Mouse (Mus musculus) stomach, embryonic 16.5 days (tissue): ENCODE measurements at regions not wholly inside any gene's neighbourhood (a gene's known extent, or its start where the extent isn't known, plus 50 kb on each side); places are given as distances from the start of the nearest gene placed in this dataset.

Experiments used
- ATAC-seq: fragments of 200-750 bp; cut with Nextera tagmentation; 2 replicates; pipeline ENCODE4 v1.8.0; 2017; ENCODE audit warnings: moderate number of reproducible peaks, moderate TSS enrichment; ENCODE audit not compliant: insufficient read depth, low FRiP score
- H3K27ac ChIP-seq: fragments of 300-500 bp; sonication (generic); 2 replicates; pipeline ENCODE4 v1.5.1; 2014; ENCODE audit warnings: low read length
- H3K27me3 ChIP-seq: fragments of 300-500 bp; sonication (generic); 2 replicates; pipeline ENCODE4 v1.6.1; 2014; ENCODE audit warnings: low read length, control low read depth, mixed read lengths; ENCODE audit not compliant: control insufficient read depth, insufficient read depth
- H3K36me3 ChIP-seq: fragments of 300-500 bp; sonication (generic); 2 replicates; pipeline ENCODE4 v1.6.1; 2014; ENCODE audit warnings: low read length; ENCODE audit not compliant: control insufficient read depth, insufficient read depth
- H3K4me1 ChIP-seq: fragments of 300-500 bp; sonication (generic); 2 replicates; pipeline ENCODE4 v1.6.1; 2014; ENCODE audit warnings: low read length, control low read depth, mixed read lengths; ENCODE audit not compliant: control insufficient read depth, insufficient read depth
- H3K4me2 ChIP-seq: fragments of 300-500 bp; sonication (generic); 2 replicates; pipeline ENCODE4 v1.6.1; 2014; ENCODE audit warnings: low read depth, low read length, mixed read lengths
- H3K4me3 ChIP-seq: fragments of 300-500 bp; sonication (generic); replicated peaks from 2 replicates; pipeline ENCODE4 v1.5.1; 2014; ENCODE audit warnings: mild to moderate bottlenecking, low read length
- H3K9ac ChIP-seq: fragments of 300-500 bp; sonication (generic); 2 replicates; pipeline ENCODE4 v1.6.1; 2014; ENCODE audit warnings: low read length
- H3K9me3 ChIP-seq: fragments of 300-500 bp; sonication (generic); replicated peaks from 2 replicates; pipeline ENCODE4 v1.6.1; 2016; ENCODE audit warnings: low read length, control low read depth; ENCODE audit not compliant: control insufficient read depth
- WGBS: fragments of 180-500 bp; shearing (Covaris S2); extraction: QIAGEN DNeasy Blood & Tissue Kit; methylation state at CpG from one replicate; pipeline ENCODE4 v1.1.7; 2014; 5-methylcytosine and 5-hydroxymethylcytosine counted together

GRCm38 (mm10) chr8:76183836-76184235, 715.4 kb upstream of the Nr3c2 start:
- H3K4me1 ChIP-seq: no peaks in the 10 kb centered on the region
- H3K27me3 ChIP-seq: no peaks in the 10 kb centered on the region
- no peak overlapping the region for H3K4me2 ChIP-seq
- H3K27ac ChIP-seq: no peak overlapping the region
- no peaks in the 10 kb centered on the region for H3K36me3 ChIP-seq
- H3K9ac ChIP-seq: no peak overlapping the region
- no peak overlapping the region for H3K4me3 ChIP-seq
- no peak for ATAC-seq
- H3K9me3 ChIP-seq: no peaks in the 10 kb centered on the region

GRCm38 (mm10) chr8:76187293-76187692, 711.9 kb upstream of the Nr3c2 start:
- Histone ChIP-seq H3K4me3 (no peak overlapping the region), H3K4me2 (no peak overlapping the region), H3K27me3 (no peaks in the 10 kb centered on the region), H3K27ac (no peak overlapping the region), H3K36me3 (no peaks in the 10 kb centered on the region), H3K4me1 (no peaks in the 10 kb centered on the region), H3K9ac (no peak overlapping the region), H3K9me3 (no peaks in the 10 kb centered on the region)
- WGBS: 73% methylated on average over 5 of the region's 5 CpGs
- no peak for ATAC-seq

GRCm38 (mm10) chr8:76211891-76212290, 687.4 kb upstream of the Nr3c2 start:
- WGBS: 81% methylated on average over 4 of the region's 4 CpGs
- H3K9ac ChIP-seq: no peak overlapping the region
- no peaks in the 10 kb centered on the region for H3K27me3 ChIP-seq
- ATAC-seq: no peak
- no peak overlapping the region for H3K27ac ChIP-seq
- H3K4me1 ChIP-seq: no peaks in the 10 kb centered on the region
- H3K9me3 ChIP-seq: no peaks in the 10 kb centered on the region
- no peak overlapping the region for H3K4me2 ChIP-seq
- no peak overlapping the region for H3K4me3 ChIP-seq
- no peaks in the 10 kb centered on the region for H3K36me3 ChIP-seq

GRCm38 (mm10) chr8:76217819-76218580, 681.2 kb upstream of the Nr3c2 start:
- no peaks in the 10 kb centered on the region for H3K4me1 ChIP-seq
- no peak overlapping the region for H3K4me2 ChIP-seq
- no peak overlapping the region for H3K9ac ChIP-seq
- H3K36me3 ChIP-seq: no peaks in the 10 kb centered on the region
- no peak overlapping the region for H3K4me3 ChIP-seq
- ATAC-seq: no peak
- WGBS: 62% methylated on average over 4 of the region's 4 CpGs
- H3K9me3 ChIP-seq: no peaks in the 10 kb centered on the region
- no peak overlapping the region for H3K27ac ChIP-seq
- H3K27me3 ChIP-seq: no peaks in the 10 kb centered on the region

- Histone ChIP-seq H3K9ac (no peak overlapping the region), H3K4me2 (no peak overlapping the region), H3K27me3 (no peaks in the 10 kb centered on the region), H3K4me1 (no peaks in the 10 kb centered on the region), H3K27ac (no peak overlapping the region), H3K36me3 (no peaks in the 10 kb centered on the region), H3K9me3 (no peaks in the 10 kb centered on the region), H3K4me3 (no peak overlapping the region)
- 26% methylated on average over 1 of the region's 1 CpGs for WGBS
- ATAC-seq: no peak
Observed at GRCm38 (mm10) chr8:76230847-76231246, 668.4 kb upstream of the Nr3c2 start.

GRCm38 (mm10) chr8:76249194-76249593, 650.0 kb upstream of the Nr3c2 start:
- Histone ChIP-seq H3K27ac (no peak overlapping the region), H3K9me3 (no peaks in the 10 kb centered on the region), H3K4me3 (no peak overlapping the region), H3K4me2 (no peak overlapping the region), H3K4me1 (no peaks in the 10 kb centered on the region), H3K27me3 (no peaks in the 10 kb centered on the region), H3K9ac (no peak overlapping the region), H3K36me3 (no peaks in the 10 kb centered on the region)
- peak; percentile 62; the same call in 1 of the 2 replicates for ATAC-seq
- 36% methylated on average over 3 of the region's 3 CpGs for WGBS

GRCm38 (mm10) chr8:76252161-76253010, 646.9 kb upstream of the Nr3c2 start:
- Histone ChIP-seq H3K4me1 (no peaks in the 10 kb centered on the region), H3K27ac (no peak overlapping the region), H3K9me3 (no peaks in the 10 kb centered on the region), H3K9ac (no peak overlapping the region), H3K4me3 (no peak overlapping the region), H3K27me3 (no peaks in the 10 kb centered on the region), H3K4me2 (no peak overlapping the region), H3K36me3 (no peaks in the 10 kb centered on the region)
- ATAC-seq: no peak
- 68% methylated on average over 9 of the region's 9 CpGs for WGBS
